Mouse (Mus musculus) heart, embryonic 14.5 days (tissue): ENCODE results near the gene Asprv1. TPM values are rescaled to one million over a fixed set of nuclear protein-coding genes. Genes with fewer than 3 reads are reported as not detected.

Source experiments
- ATAC-seq: fragments of 200-750 bp; cut with Nextera tagmentation; 2 replicates; pipeline ENCODE4 v1.8.0; 2017; ENCODE audit warnings: low read depth, moderate TSS enrichment; ENCODE audit not compliant: insufficient number of reproducible peaks, insufficient read depth, low FRiP score
- H3K27ac ChIP-seq, 2 experiments: fragments of 200-500 bp in 1 of 2; fragments of 300-500 bp in 1 of 2; sonication (generic) in 1 of 2; replicated peaks in 1 of 2; 2 replicates each; pipeline ENCODE4 v1.5.1; 2012 to 2014; ENCODE audit warnings: low read depth in 2 of 2, low read length in 2 of 2, control low read depth in 1 of 2, mild to moderate bottlenecking in 1 of 2, mixed read lengths in 1 of 2; ENCODE audit not compliant: control insufficient read depth in 1 of 2, insufficient read depth in 1 of 2
- H3K27me3 ChIP-seq: fragments of 300-500 bp; sonication (generic); 2 replicates; pipeline ENCODE4 v1.6.1; 2014; ENCODE audit warnings: mild to moderate bottlenecking, low read length, control low read depth; ENCODE audit not compliant: control insufficient read depth, insufficient read depth
- H3K36me3 ChIP-seq: fragments of 300-500 bp; sonication (generic); 2 replicates; pipeline ENCODE4 v1.6.1; 2014; ENCODE audit warnings: mild to moderate bottlenecking, control low read depth, low read length, mixed read lengths; ENCODE audit not compliant: control insufficient read depth, insufficient read depth
- H3K4me1 ChIP-seq, 2 experiments: fragments of 200-500 bp in 1 of 2; fragments of 300-500 bp in 1 of 2; sonication (generic) in 1 of 2; 2 replicates each; pipeline ENCODE4 v1.6.1; 2012 to 2014; ENCODE audit warnings: low read length in 2 of 2, control low read depth in 1 of 2, mixed read lengths in 1 of 2; ENCODE audit not compliant: control insufficient read depth in 2 of 2, insufficient read depth in 2 of 2
- H3K4me2 ChIP-seq: fragments of 300-500 bp; sonication (generic); 2 replicates; pipeline ENCODE4 v1.6.1; 2014; ENCODE audit warnings: mild to moderate bottlenecking, low read length
- H3K4me3 ChIP-seq, 2 experiments: fragments of 200-500 bp in 1 of 2; fragments of 300-500 bp in 1 of 2; sonication (generic) in 1 of 2; 2 replicates each; pipeline ENCODE4 v1.5.1; 2012 to 2014; ENCODE audit warnings: low read length in 2 of 2, mild to moderate bottlenecking in 2 of 2, control low read depth in 1 of 2, low read depth in 1 of 2, moderate library complexity in 1 of 2; ENCODE audit not compliant: control insufficient read depth in 1 of 2, insufficient read depth in 1 of 2
- H3K9ac ChIP-seq: fragments of 300-500 bp; sonication (generic); 2 replicates; pipeline ENCODE4 v1.6.1; 2014; ENCODE audit warnings: mild to moderate bottlenecking, low read length
- H3K9me3 ChIP-seq: fragments of 300-500 bp; sonication (generic); 2 replicates; pipeline ENCODE4 v1.6.1; 2016; ENCODE audit warnings: low read length, control low read depth; ENCODE audit not compliant: control insufficient read depth
- WGBS: fragments of 180-500 bp; shearing (Covaris S2); extraction: QIAGEN DNeasy Blood & Tissue Kit; methylation state at CpG from one replicate; pipeline ENCODE4 v1.1.7; 2014; 5-methylcytosine and 5-hydroxymethylcytosine counted together
- polyA plus RNA-seq: library from polyadenylated mRNA; unstranded; fragments of >200 nt; fragmentation: Nextera tagmentation; extraction: Ambion mirVana; gene quantifications from 2 replicates; pipeline ENCODE4 v1.2.1, GENCODE M21; 2014

Gene Asprv1
- polyA plus RNA-seq, 1 experiment from 2014 or later, result not detected

DNA sequence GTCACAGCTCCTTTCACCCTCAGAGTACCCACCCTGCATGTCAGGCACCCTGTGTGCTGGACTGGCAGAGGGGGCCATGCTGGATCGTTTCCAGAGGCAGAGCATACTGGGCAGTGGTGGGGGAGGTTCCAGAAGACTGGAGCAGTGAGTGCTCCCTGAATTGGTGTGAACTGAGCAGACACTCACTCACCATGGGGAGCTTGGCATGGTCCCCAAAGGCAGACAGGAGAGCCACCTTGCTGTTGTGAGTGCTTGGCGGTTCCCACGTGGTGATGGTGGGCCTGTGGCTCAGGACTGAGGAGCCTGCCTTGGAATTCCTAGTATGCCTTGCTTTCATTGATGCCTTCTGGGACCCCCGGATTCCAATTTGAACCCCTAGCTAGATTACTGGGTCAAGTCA, 4.8 kb upstream of the Asprv1 start:
- Histone ChIP-seq H3K9ac (no peak overlapping the region), H3K4me3 (no peak overlapping the region), H3K27me3 (no peaks in the 10 kb centered on the region), H3K27ac (no peak overlapping the region), H3K9me3 (no peaks in the 10 kb centered on the region), H3K4me2 (no peak overlapping the region), H3K36me3 (no peaks in the 10 kb centered on the region), H3K4me1 (peaks cover 11 to 16% of the 10 kb centered on the region in 2 experiments)
- 76% methylated on average over 4 of the region's 4 CpGs for WGBS
- no peak for ATAC-seq

DNA sequence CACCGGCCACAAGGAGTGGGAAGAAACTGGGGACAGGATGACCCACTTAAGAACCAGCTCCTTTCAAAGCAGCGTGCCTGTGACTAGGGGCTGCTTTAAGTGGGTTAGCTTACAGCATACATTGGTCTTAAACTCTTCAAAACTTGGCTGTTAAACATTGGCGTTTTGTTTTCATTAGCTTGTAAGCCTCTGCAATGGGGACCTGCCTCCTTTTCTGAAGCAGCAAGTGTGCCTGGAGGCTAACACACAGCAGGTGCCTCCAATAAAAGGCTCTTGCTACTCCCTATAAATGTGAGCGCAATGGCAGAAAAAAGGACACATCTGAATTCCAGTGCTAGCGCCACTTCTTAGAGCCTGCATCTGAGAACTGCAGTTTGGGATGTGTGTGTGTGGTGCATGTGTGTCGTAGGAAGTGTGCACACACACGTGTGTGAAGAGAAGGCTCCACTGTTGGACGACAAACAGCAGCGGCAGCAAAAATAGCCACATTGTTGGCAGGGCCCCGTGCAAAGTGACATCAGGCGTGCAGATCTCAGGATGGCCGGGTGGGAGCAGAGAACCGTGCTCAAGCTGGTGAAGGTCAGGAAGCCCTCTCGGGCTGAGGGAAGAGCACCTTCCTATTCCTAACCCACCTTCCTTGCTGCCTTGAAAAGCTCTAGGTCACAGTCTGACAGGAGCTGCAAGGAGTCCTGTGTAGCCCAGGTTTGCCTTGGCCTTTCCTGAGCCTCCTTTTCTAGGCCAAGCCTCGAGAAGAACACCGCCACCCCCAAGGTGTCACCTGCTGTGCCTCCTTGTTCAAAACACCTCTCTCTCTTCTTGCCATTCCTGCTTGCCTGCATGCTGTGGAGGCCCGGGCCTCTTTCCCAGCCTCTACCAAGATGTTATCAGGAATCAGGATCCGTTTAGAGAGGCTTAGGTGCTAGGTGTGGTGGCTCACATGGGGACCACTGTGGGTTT, 3.6 kb upstream of the Asprv1 start:
- H3K4me3 ChIP-seq, result no peak overlapping the region
- 0 out of 2 replicates have a peak overlapping the region, but pooled peaks have one; percentile 2 for H3K4me2 ChIP-seq
- peaks cover 11 to 16% of the 10 kb centered on the region in 2 experiments for H3K4me1 ChIP-seq
- no peaks in the 10 kb centered on the region for H3K27me3 ChIP-seq
- 43% methylated on average over 18 of the region's 18 CpGs for WGBS
- 0 out of 2 replicates have a peak, but pooled peaks have one; percentile 20 for ATAC-seq
- H3K9me3 ChIP-seq, result no peaks in the 10 kb centered on the region
- no peaks in the 10 kb centered on the region for H3K36me3 ChIP-seq
- peak overlapping the region; percentile 28 to 61; a peak in 3 of 4 replicates for H3K27ac ChIP-seq
- peak overlapping the region; percentile 34; the same call in 1 of the 2 replicates for H3K9ac ChIP-seq

DNA sequence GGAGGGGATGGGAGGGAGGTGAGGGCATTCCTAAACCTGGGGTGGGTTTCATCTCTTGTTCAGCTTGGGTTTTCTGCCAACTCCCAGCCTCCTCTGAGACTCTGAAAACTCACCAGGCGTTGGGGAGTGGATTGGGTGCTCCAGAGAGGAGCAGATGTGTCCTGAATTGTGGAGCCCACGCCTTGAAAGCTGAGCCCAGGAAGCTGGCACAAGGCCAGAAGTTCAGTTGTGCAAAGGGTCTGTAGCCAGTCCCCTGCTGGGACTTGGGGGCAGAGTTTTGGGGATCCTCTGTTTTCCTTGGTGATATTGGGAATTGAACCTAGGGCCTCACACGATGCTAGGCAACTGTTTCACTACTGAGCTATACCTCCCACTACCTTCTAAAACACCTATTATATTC, 2.2 kb downstream of the Asprv1 start:
- ATAC-seq, result no peak
- Histone ChIP-seq H3K9ac (no peak overlapping the region), H3K9me3 (no peaks in the 10 kb centered on the region), H3K4me3 (no peak overlapping the region), H3K27me3 (no peaks in the 10 kb centered on the region), H3K27ac (no peak overlapping the region), H3K4me1 (peaks cover 2 to 4% of the 10 kb centered on the region in 2 experiments; a peak in 2 of 4 replicates), H3K4me2 (no peak overlapping the region), H3K36me3 (no peaks in the 10 kb centered on the region)
- 70% methylated on average over 3 of the region's 3 CpGs for WGBS

GRCm38 (mm10) chr6:86636495-86636894, 8.5 kb downstream of the Asprv1 start:
- WGBS, result 24% methylated on average over 2 of the region's 2 CpGs
- H3K27ac ChIP-seq, result no peak overlapping the region
- no peaks in the 10 kb centered on the region for H3K27me3 ChIP-seq
- ATAC-seq, result no peak
- peaks cover 4 to 5% of the 10 kb centered on the region in 2 experiments; a peak in 3 of 4 replicates for H3K4me1 ChIP-seq
- H3K9me3 ChIP-seq, result no peaks in the 10 kb centered on the region
- H3K9ac ChIP-seq, result no peak overlapping the region
- H3K36me3 ChIP-seq, result no peaks in the 10 kb centered on the region
- H3K4me3 ChIP-seq, result no peak overlapping the region
- no peak overlapping the region for H3K4me2 ChIP-seq

DNA sequence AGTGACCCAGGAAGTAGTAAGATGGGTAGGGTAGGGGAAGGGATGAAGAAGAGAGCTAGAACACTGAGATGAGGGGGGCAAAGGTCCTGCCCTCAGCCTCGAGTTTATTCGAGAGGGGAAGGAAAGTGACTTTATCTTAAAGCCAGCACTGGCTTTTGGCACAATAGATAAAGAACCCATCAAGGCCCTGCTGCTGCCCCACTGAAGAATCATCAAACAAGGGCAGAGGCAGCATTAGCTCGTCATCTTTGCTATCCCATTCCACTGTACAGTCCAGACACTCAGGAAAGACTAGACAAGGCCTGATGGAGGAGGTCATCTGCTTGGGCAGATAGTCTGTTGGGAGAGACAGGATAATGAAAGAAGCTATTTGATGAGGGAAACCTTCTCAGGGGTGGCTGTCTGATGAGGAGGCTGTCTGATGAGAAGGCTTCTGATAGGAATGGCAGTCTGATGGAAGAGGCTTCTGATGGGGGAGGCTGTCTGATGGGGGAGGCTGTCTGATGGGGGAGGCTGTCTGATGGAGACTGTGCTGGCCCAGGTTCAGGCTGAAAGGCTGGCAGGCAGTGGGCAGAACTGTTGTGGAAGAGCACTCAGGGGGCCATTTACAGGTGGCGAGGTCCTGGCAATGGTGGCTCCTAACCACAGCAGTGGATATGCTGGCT, 9.3 kb downstream of the Asprv1 start:
- H3K36me3 ChIP-seq, result no peaks in the 10 kb centered on the region
- no peak overlapping the region for H3K9ac ChIP-seq
- 52% methylated on average over 4 of the region's 4 CpGs for WGBS
- no peak overlapping the region for H3K4me2 ChIP-seq
- no peak for ATAC-seq
- no peaks in the 10 kb centered on the region for H3K9me3 ChIP-seq
- no peaks in the 10 kb centered on the region for H3K27me3 ChIP-seq
- H3K4me3 ChIP-seq, result no peak overlapping the region
- H3K27ac ChIP-seq, result no peak overlapping the region
- peaks cover 4 to 5% of the 10 kb centered on the region in 2 experiments; a peak in 3 of 4 replicates for H3K4me1 ChIP-seq

GRCm38 (mm10) chr6:86637860-86638259, 9.9 kb downstream of the Asprv1 start:
- Histone ChIP-seq H3K27me3 (no peaks in the 10 kb centered on the region), H3K4me3 (no peak overlapping the region), H3K4me1 (peaks cover 4 to 5% of the 10 kb centered on the region in 2 experiments; a peak in 3 of 4 replicates), H3K9ac (no peak overlapping the region), H3K9me3 (no peaks in the 10 kb centered on the region), H3K27ac (no peak overlapping the region), H3K36me3 (no peaks in the 10 kb centered on the region), H3K4me2 (no peak overlapping the region)
- no peak for ATAC-seq
- 85% methylated on average over 2 of the region's 2 CpGs for WGBS

- Histone ChIP-seq H3K36me3 (no peaks in the 10 kb centered on the region), H3K27ac (no peak overlapping the region), H3K9me3 (no peaks in the 10 kb centered on the region), H3K27me3 (no peaks in the 10 kb centered on the region), H3K4me3 (no peak overlapping the region), H3K4me2 (no peak overlapping the region), H3K4me1 (peaks cover 4 to 5% of the 10 kb centered on the region in 2 experiments; a peak in 3 of 4 replicates), H3K9ac (no peak overlapping the region)
- no peak for ATAC-seq
- WGBS, result 26% methylated on average over 2 of the region's 2 CpGs
These were observed 10.5 kb downstream of the Asprv1 start for GRCm38 (mm10) chr6:86638434-86638833.
